Mouse (Mus musculus): ENCODE results near the gene Otud5. TPM values are rescaled to one million over a fixed set of nuclear protein-coding genes. Genes with fewer than 3 reads are reported as not detected.
"Not testable (repeated sequence)": the region's sequence is repeated elsewhere in the genome, so short reads cannot be mapped to it uniquely, and the experiment has no call there.

Otud5 gene
- total RNA-seq, 2 experiments from 2014 or later = 57.4 to 63.1 TPM

DNA sequence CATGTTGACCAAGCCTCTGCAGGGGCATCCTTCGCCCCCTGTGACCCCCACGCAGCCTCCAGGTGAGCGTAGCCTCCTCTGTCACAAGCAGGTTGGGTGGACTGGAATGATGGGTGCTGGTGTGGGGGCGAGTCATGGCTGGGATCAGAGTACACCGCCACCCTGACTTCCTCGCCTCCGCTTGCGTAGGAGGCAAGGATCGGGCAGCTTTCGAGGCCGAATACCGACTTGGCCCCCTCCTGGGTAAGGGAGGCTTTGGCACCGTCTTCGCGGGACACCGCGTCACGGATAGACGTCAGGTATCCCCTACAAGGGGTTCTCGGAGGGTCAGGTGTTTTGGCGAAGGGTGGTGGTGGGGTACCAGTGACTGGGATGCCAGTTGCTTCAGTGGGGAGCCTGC lies 37.3 kb downstream of the Otud5 start:
- DNase-seq (ENCODE audit: low spot score in 2 of 2) = peak in 1 of 2 experiments; percentile 17

DNA sequence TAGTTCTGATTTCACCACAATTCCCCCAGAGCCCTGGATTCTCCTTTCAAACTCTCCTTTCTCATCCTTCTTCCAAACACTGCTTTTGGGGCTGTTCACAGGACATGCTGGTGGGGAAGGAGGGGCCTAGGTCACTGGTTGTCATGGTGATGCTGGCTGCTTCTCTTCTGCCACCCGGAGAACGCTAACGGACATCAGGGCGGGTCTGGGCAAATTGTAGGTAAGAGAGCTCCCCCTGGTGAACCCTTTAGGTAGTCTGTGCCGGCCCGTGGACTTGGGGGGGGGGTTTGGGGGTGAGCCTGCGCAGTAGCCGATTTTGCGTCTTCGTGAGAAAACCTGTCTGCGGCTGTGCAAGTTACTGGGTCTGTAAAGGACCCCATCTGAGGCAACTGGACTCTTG lies 38.7 kb downstream of the Otud5 start:
- DNase-seq (ENCODE audit: low spot score in 2 of 2) = peak in 1 of 2 experiments; percentile 32

DNA sequence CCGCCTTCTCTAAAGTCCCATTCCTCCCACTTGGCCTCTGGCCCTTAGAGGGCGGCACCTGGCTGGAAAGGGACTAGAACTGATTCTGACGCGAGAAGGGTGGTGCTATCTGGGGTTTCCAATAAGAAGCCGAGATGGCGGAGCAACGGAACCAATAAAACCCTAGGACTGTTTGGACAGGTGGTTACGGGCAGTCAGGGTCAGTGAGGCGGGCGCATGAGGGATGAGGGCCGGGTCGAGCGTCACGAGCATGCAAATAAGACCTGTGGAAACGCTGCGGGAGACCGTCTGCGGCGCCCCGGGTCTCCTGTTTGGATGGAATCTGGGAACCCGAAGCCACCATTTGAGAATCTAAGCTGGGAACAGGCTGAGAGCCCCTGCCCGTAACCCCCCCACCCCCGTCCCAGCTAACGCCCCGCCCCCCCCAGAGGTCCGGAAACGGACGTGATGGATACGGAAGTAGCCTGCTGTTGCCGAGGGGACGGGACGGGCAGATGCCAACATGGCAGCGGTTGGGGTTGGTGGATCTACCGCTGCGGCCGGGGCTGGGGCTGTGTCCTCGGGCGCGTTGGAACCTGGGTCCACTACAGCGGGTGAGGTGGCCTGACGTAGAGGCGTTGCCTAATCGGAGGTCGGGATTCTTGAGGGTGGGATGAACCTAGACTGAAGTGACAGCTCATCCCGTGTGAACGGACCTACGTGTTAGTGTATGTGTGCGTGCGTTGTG lies 42.8 kb downstream of the Otud5 start, which contains the start of gene Slc35a2:
Gene Slc35a2 (plus strand): TSS at position 188 of the 727 bp plus-strand sequence.
- DNase-seq (ENCODE audit: low spot score in 2 of 2) = peak; percentile 59 to 68

DNA sequence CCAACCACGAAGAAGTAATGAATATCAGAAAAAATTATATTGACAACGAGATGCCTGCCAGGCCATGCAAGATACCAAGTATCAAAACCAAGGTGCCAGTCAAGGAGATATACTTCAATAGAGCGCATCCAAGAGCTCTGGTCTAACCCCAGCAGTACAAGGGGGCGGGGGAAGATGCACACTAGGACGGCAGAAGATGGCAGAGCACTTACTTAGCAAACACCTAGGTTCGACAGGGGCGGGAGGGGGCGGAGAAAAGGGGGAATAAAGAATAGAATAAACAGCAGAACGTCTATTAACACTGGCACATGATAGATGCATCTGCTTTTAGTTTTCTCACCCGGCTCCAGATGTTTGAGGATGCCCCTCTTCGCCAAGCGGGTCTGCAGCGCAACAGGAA lies 57.0 kb downstream of the Otud5 start:
- no peak for DNase-seq (ENCODE audit: low spot score in 2 of 2)

DNA sequence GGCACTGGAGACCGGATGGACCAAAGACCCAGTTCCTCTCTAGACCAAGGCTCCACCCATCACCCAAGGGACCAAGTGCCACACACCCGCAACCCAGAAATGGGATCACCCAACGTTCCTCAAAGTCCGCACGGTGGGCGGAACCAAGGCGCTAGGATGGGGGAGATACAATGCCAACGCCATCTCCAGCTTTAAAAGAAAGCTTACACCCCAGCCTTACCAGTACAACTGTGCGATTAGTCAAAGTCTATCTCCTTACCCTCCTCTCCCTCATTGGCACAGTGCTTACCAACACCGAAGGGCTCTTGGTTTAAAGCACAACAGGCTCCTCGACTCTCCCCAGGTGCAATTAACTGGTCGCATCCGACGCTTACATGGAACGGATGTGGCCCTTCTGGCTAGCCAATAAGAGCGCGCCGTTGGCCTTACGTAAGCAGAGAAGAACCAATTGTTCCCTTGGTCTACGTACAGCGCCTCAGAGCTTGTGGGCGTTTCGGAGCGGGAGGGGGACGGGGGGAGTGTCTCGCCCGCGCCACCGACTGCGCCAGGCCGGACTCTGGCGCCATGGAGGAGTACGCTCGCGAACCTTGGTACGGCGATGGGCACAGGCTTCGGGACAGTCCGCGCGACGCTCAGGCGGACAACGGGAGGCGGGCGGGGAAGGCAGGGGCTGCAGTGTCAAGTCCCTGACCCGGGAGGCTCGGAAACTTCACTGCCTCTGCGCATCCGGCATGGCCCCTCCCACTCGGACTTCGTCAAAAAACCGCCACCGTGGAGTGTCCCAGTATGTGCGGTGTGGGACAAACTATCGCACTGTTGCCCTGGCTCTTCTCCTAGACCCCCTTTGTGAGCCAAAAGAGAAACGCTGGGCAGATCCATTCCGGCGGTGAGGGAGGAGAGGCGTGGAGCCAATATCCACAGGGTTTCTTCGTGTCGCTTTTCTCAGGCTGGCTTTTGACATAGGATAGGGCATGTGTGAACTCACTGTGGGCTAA lies 58.0 kb downstream of the Otud5 start, which contains the start of the genes Pqbp1 and Timm17b:
Gene Pqbp1 (minus strand): TSS at position 390 of the 995 bp plus-strand sequence.
Gene Timm17b (plus strand): TSS at position 478 of the 995 bp plus-strand sequence.
- DNase-seq (ENCODE audit: low spot score in 2 of 2) = peak; percentile 67 to 68

DNA sequence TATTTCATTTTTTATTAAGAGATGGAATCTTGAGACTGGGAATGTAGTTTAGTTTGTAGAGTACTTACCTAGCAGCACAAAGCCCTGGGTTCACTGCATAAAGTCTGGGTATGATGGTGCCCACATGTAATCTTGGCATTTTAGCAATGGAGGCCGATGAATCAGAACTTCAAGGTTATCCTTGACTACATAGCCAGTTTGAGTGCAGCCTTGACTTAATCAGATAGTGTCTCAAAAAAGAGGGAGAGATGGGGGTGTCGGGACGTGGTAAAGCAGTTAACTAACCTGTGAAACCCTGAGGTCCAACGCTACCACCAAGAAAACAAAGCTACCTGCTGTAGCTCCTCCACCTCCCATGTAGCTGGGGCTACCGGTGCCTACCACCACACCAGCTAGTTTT lies 63.3 kb downstream of the Otud5 start:
- DNase-seq (ENCODE audit: low spot score in 2 of 2) = no peak

- no peak for DNase-seq (ENCODE audit: low spot score in 2 of 2)
These were observed 66.6 kb downstream of the Otud5 start, which contains the start of gene Gm10491 for GRCm38 (mm10) chrX:7907735-7908134. Gene Gm10491, minus strand, starts transcription at chrX:7907835.

GRCm38 (mm10) chrX:7909242-7909641 lies 68.1 kb downstream of the Otud5 start, which contains the start of gene Gm10490:
Gene Gm10490, plus strand, starts transcription at chrX:7909542.
- not testable (repeated sequence) for DNase-seq (ENCODE audit: low spot score in 2 of 2)

- DNase-seq (ENCODE audit: low spot score in 2 of 2) = no peak
These were observed 69.3 kb downstream of the Otud5 start for GRCm38 (mm10) chrX:7910473-7910872.

DNA sequence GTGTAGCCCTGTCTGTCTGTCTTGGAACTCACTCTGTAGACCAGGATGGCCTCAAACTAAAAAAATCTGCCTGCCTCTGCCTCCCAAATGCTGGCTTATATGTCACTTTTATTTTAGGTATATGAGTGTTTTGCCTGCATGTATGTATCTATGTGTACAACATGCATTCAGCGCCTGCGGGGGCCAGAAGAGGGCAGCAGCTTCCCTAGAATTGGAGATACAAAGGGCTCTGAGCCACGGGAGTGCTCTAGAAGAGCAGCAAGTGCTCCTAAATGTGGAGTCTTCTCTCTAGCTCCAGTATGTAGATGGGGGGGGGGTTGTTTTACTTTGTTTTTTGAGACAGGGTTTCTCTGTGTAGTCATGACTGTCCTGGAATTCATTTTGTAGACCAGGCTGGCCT lies 74.5 kb downstream of the Otud5 start:
- DNase-seq (ENCODE audit: low spot score in 2 of 2) = not testable (repeated sequence)

DNA sequence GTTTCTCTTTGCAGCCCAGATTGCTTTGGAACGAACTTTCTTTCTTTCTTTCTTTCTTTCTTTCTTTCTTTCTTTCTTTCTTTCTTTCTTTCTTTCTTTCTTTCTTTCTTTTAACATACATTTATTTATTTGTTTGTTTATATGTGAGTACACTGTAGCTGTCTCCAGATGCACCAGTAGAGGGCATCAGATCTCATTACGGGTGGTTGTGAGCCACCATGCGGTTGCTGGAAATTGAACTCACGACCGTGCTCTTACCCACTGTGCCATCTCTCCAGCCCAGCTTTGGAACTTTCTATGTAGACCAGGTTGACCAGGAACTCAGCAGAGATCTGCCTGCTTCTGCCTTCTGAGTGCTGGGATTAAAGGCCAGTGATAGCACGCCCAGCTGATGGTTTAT lies 76.8 kb downstream of the Otud5 start:
- DNase-seq (ENCODE audit: low spot score in 2 of 2) = not testable (repeated sequence)

GRCm38 (mm10) chrX:7919601-7920383 lies 78.6 kb downstream of the Otud5 start, which contains the start of gene Pcsk1n:
Gene Pcsk1n, plus strand, starts transcription at chrX:7919822.
- no peak for DNase-seq (ENCODE audit: low spot score in 2 of 2)

GRCm38 (mm10) chrX:7922032-7922431 lies 80.9 kb downstream of the Otud5 start:
- DNase-seq (ENCODE audit: low spot score in 2 of 2) = no peak

Small RNAs within 50 kb of the gene (microRNA-seq; reads per million reads assigned to microRNA genes)
- gene Mir1198 (ENCODE audit: borderline number of aligned reads in 2 of 2) = 98.4 to 100 reads per million in 2 experiments

Other genes starting within 250 kb of the Otud5 start
- gene Ccdc22, start 235.8 kb upstream of the Otud5 start, total RNA-seq (2021) = 10 to 100 TPM; 16.9 to 23.8 TPM
- gene Cacna1f, start 234.3 kb upstream of the Otud5 start, total RNA-seq (2021) = not detected
- 10 to 100 TPM; 46.1 to 70.5 TPM for gene Syp, start 202.9 kb upstream of the Otud5 start, total RNA-seq (2021)
- 10 to 100 TPM in 1 of 2 experiments, 1 to 10 TPM in 1; 8.8 to 11.7 TPM for gene Prickle3, start 184.1 kb upstream of the Otud5 start, total RNA-seq (2021)
- gene Plp2, start 170.0 kb upstream of the Otud5 start, total RNA-seq (2021) = 10 to 100 TPM; 54.4 to 68.4 TPM
- under 1 TPM; 0.46 to 0.64 TPM for gene Magix, start 160.1 kb upstream of the Otud5 start, total RNA-seq (2021)
- gene Gpkow, start 144.2 kb upstream of the Otud5 start, total RNA-seq (2021) = 10 to 100 TPM; 48.0 to 59.9 TPM
- 10 to 100 TPM; 45.4 to 62.8 TPM for gene Wdr45, start 127.0 kb upstream of the Otud5 start, total RNA-seq (2021)
- gene Gm45208, start 119.1 kb upstream of the Otud5 start, total RNA-seq (2021) = under 1 TPM in 1 of 2 experiments, not detected in 1; 0.58 TPM
- gene Praf2, start 112.9 kb upstream of the Otud5 start, total RNA-seq (2021) = 10 to 100 TPM; 12.1 to 16.3 TPM
- 1 to 10 TPM; 2.0 to 2.6 TPM for gene Ccdc120, start 90.5 kb upstream of the Otud5 start, total RNA-seq (2021)
- gene Tfe3, start 78.8 kb upstream of the Otud5 start, total RNA-seq (2021) = 10 to 100 TPM; 41.9 to 56.9 TPM
- gene Gripap1, start 51.6 kb upstream of the Otud5 start, total RNA-seq (2021) = 10 to 100 TPM; 52.4 to 54.4 TPM
- under 1 TPM; 0.54 to 0.76 TPM for gene Kcnd1, start 19.1 kb upstream of the Otud5 start, total RNA-seq (2021)
- 10 to 100 TPM in 1 of 2 experiments, 1 to 10 TPM in 1; 8.1 to 13.4 TPM for gene Pim2, start 36.9 kb downstream of the Otud5 start, total RNA-seq (2021)
- gene Slc35a2, start 42.7 kb downstream of the Otud5 start, total RNA-seq (2021) = 10 to 100 TPM; 38.9 to 50.3 TPM
- gene Pqbp1, start 57.9 kb downstream of the Otud5 start, total RNA-seq (2021) = 100 to 1,000 TPM in 1 of 2 experiments, 10 to 100 TPM in 1; 97.4 to 121 TPM
- gene Timm17b, start 58.0 kb downstream of the Otud5 start, total RNA-seq (2021) = 100 to 1,000 TPM in 1 of 2 experiments, 10 to 100 TPM in 1; 85.0 to 107 TPM
- gene Gm10491, start 66.5 kb downstream of the Otud5 start, total RNA-seq (2021) = not detected
- not detected for gene Gm10490, start 68.2 kb downstream of the Otud5 start, total RNA-seq (2021)
- 10 to 100 TPM; 48.9 to 64.9 TPM for gene Pcsk1n, start 78.5 kb downstream of the Otud5 start, total RNA-seq (2021)
- not detected for gene Eras, start 87.2 kb downstream of the Otud5 start, total RNA-seq (2021)
- gene Hdac6, start 106.5 kb downstream of the Otud5 start, total RNA-seq (2021) = 10 to 100 TPM; 14.4 to 15.0 TPM
- not detected for gene Gata1, start 136.7 kb downstream of the Otud5 start, total RNA-seq (2021)
- gene Glod5, start 177.1 kb downstream of the Otud5 start, total RNA-seq (2021) = not detected
- gene Suv39h1, start 233.4 kb downstream of the Otud5 start, total RNA-seq (2021) = 10 to 100 TPM in 1 of 2 experiments, 1 to 10 TPM in 1; 8.6 to 11.1 TPM
- gene Was, start 249.1 kb downstream of the Otud5 start, total RNA-seq (2021) = 1 to 10 TPM; 1.7 to 3.1 TPM